Mouse (Mus musculus) ES-Bruce4 (cell line): ENCODE results near the gene Zfp651. TPM values are rescaled to one million over a fixed set of nuclear protein-coding genes. Genes with fewer than 3 reads are reported as not detected.
A peak's percentile ranks its signal among the peaks of the same experiment; 100 is the strongest.

Source experiments
- H3K27ac ChIP-seq: 2 replicates; pipeline ENCODE4 v1.5.1; 2012; ENCODE audit warnings: low read length, inconsistent platforms; ENCODE audit not compliant: insufficient read depth
- H3K27me3 ChIP-seq: 2 replicates; pipeline ENCODE4 v1.6.1; 2012; ENCODE audit warnings: mild to moderate bottlenecking, low read length, inconsistent platforms; ENCODE audit not compliant: control insufficient read depth, poor library complexity, insufficient read depth, severe bottlenecking
- H3K36me3 ChIP-seq: 2 replicates; pipeline ENCODE4 v1.6.1; 2012; ENCODE audit warnings: inconsistent platforms, mild to moderate bottlenecking, low read length, moderate library complexity; ENCODE audit not compliant: control insufficient read depth, poor library complexity, insufficient read depth, severe bottlenecking
- H3K4me1 ChIP-seq: one replicate; pipeline ENCODE4 v1.8.1; 2011; ENCODE audit warnings: low read length; ENCODE audit not compliant: control insufficient read depth, insufficient read depth
- H3K4me3 ChIP-seq: 2 replicates; pipeline ENCODE4 v1.5.1; 2011; ENCODE audit warnings: low read depth, mild to moderate bottlenecking, low read length
- H3K9ac ChIP-seq: 2 replicates; pipeline ENCODE4 v1.6.1; 2012; ENCODE audit warnings: low read depth, mild to moderate bottlenecking, inconsistent platforms; ENCODE audit not compliant: poor library complexity, severe bottlenecking
- H3K9me3 ChIP-seq: replicated peaks from 2 replicates; pipeline ENCODE4 v1.6.1; 2012; ENCODE audit warnings: mild to moderate bottlenecking, low read length, inconsistent platforms; ENCODE audit not compliant: control insufficient read depth, poor library complexity, insufficient read depth, severe bottlenecking
- CTCF ChIP-seq: IDR thresholded peaks from one replicate; pipeline ENCODE4 v1.8.1; 2011; ENCODE audit warnings: low read depth, low read length
- EP300 ChIP-seq: IDR thresholded peaks from 2 replicates; pipeline ENCODE4 v1.6.1; 2011; ENCODE audit warnings: low read depth, low read length; ENCODE audit not compliant: insufficient read depth
- POLR2A ChIP-seq: IDR thresholded peaks from one replicate; pipeline ENCODE4 v1.8.1; 2011; ENCODE audit warnings: low read length; ENCODE audit not compliant: insufficient read depth
- polyA plus RNA-seq: library from polyadenylated mRNA; stranded (reverse); fragments of >200 nt; gene quantifications from 2 replicates; pipeline ENCODE4 v1.2.4, GENCODE M21; 2011; ENCODE audit warnings: low read depth; ENCODE audit not compliant: missing spikeins, insufficient read depth, insufficient read length

The Zfp651 gene
- 5.9 and 6.5 TPM in 2 replicates for polyA plus RNA-seq

GRCm38 (mm10) chr9:121759091-121760081 is at the start of gene Zfp651:
Gene Zfp651, plus strand, starts transcription at chr9:121759330.
- H3K36me3 ChIP-seq: peaks cover 6% of the 10 kb centered on the region
- H3K27me3 ChIP-seq: no peaks in the 10 kb centered on the region
- no peak within 1 kb of the TSS for H3K27ac ChIP-seq
- peak within 1 kb of the TSS; percentile 87 for H3K9ac ChIP-seq
- peaks cover 3% of the 10 kb centered on the region for H3K4me1 ChIP-seq
- TF ChIP-seq EP300: no peak
- no peak for TF ChIP-seq POLR2A
- no peak for TF ChIP-seq CTCF
- no peaks in the 10 kb centered on the region for H3K9me3 ChIP-seq
- H3K4me3 ChIP-seq: peak within 1 kb of the TSS; percentile 76

- Histone ChIP-seq H3K27me3 (no peaks in the 10 kb centered on the region), H3K9ac (peak within 1 kb of the TSS; percentile 95), H3K36me3 (peaks cover 5% of the 10 kb centered on the region; the same call in 1 of the 2 replicates), H3K27ac (no peak within 1 kb of the TSS), H3K4me3 (peak within 1 kb of the TSS; percentile 100), H3K9me3 (no peaks in the 10 kb centered on the region), H3K4me1 (peaks cover 2% of the 10 kb centered on the region)
- no peak for TF ChIP-seq CTCF
Measured at GRCm38 (mm10) chr9:121709898-121710583, 49.1 kb upstream of the Zfp651 start, which contains the start of gene Ss18l2. Gene Ss18l2, plus strand, starts transcription at chr9:121710329.

- peak overlapping the region; percentile 95 for H3K9ac ChIP-seq
- H3K27ac ChIP-seq: no peak overlapping the region
- H3K36me3 ChIP-seq: peaks cover 5% of the 10 kb centered on the region; the same call in 1 of the 2 replicates
- H3K4me3 ChIP-seq: peak overlapping the region; percentile 100
- peaks cover 2% of the 10 kb centered on the region for H3K4me1 ChIP-seq
- no peaks in the 10 kb centered on the region for H3K9me3 ChIP-seq
- H3K27me3 ChIP-seq: no peaks in the 10 kb centered on the region
- TF ChIP-seq CTCF (no peak), POLR2A (no peak), EP300 (no peak)
Measured at GRCm38 (mm10) chr9:121710584-121710975, 48.5 kb upstream of the Zfp651 start.

- TF ChIP-seq POLR2A (no peak), EP300 (no peak), CTCF (no peak)
- Histone ChIP-seq H3K27ac (no peak overlapping the region), H3K4me3 (no peak overlapping the region), H3K9ac (no peak overlapping the region), H3K36me3 (peaks cover 5% of the 10 kb centered on the region; the same call in 1 of the 2 replicates), H3K27me3 (no peaks in the 10 kb centered on the region), H3K9me3 (no peaks in the 10 kb centered on the region), H3K4me1 (no peaks in the 10 kb centered on the region)
Measured at GRCm38 (mm10) chr9:121717048-121717447, 42.1 kb upstream of the Zfp651 start.

- Histone ChIP-seq H3K4me1 (no peaks in the 10 kb centered on the region), H3K9me3 (no peaks in the 10 kb centered on the region), H3K9ac (peak overlapping the region; percentile 55), H3K27ac (no peak overlapping the region), H3K36me3 (no peaks in the 10 kb centered on the region), H3K4me3 (peak overlapping the region; percentile 55), H3K27me3 (no peaks in the 10 kb centered on the region)
- no peak for TF ChIP-seq CTCF
- no peak for TF ChIP-seq EP300
- no peak for TF ChIP-seq POLR2A
Measured at GRCm38 (mm10) chr9:121718070-121718705, 40.9 kb upstream of the Zfp651 start.
